Mouse (Mus musculus): Measurements from ENCODE around the gene Uba5.

Uba5 gene

GRCm38 (mm10) chr9:104062430-104063243 is at the start of gene Uba5:
TSS of gene Uba5 (minus strand) at chr9:104063134.
- in situ Hi-C loops (cut with MboI, MseI) = no loop called here

- in situ Hi-C loops (cut with MboI, MseI) = no loop called here
These were observed 46.2 kb upstream of the Uba5 start for GRCm38 (mm10) chr9:104109151-104109550.

GRCm38 (mm10) chr9:104108571-104109143 is 45.7 kb upstream of the Uba5 start:
- in situ Hi-C loops (cut with MboI, MseI) = no loop called here

- in situ Hi-C loops (cut with MboI, MseI) = no loop called here
These were observed 44.5 kb upstream of the Uba5 start for GRCm38 (mm10) chr9:104107482-104107881.

- in situ Hi-C loops (cut with MboI, MseI) = no loop called here
These were observed 44.0 kb upstream of the Uba5 start for GRCm38 (mm10) chr9:104106930-104107329.

GRCm38 (mm10) chr9:104104986-104105385 is 42.1 kb upstream of the Uba5 start:
- in situ Hi-C loops (cut with MboI, MseI) = no loop called here

GRCm38 (mm10) chr9:104102901-104103300 is 40.0 kb upstream of the Uba5 start:
- in situ Hi-C loops (cut with MboI, MseI) = no loop called here

GRCm38 (mm10) chr9:104102301-104102700 is 39.4 kb upstream of the Uba5 start:
- in situ Hi-C loops (cut with MboI, MseI) = no loop called here

GRCm38 (mm10) chr9:104101458-104101857 is 38.5 kb upstream of the Uba5 start:
- in situ Hi-C loops (cut with MboI, MseI) = no loop called here

GRCm38 (mm10) chr9:104100822-104101221 is 37.9 kb upstream of the Uba5 start:
- in situ Hi-C loops (cut with MboI, MseI) = no loop called here

- in situ Hi-C loops (cut with MboI, MseI) = no loop called here
These were observed 36.1 kb upstream of the Uba5 start for GRCm38 (mm10) chr9:104099060-104099459.

GRCm38 (mm10) chr9:104098256-104098655 is 35.3 kb upstream of the Uba5 start:
- in situ Hi-C loops (cut with MboI, MseI) = no loop called here

GRCm38 (mm10) chr9:104092945-104093344 is 30.0 kb upstream of the Uba5 start:
- in situ Hi-C loops (cut with MboI, MseI) = no loop called here

GRCm38 (mm10) chr9:104088555-104088954 is 25.6 kb upstream of the Uba5 start:
- in situ Hi-C loops (cut with MboI, MseI) = no loop called here

- in situ Hi-C loops (cut with MboI, MseI) = no loop called here
These were observed 22.9 kb upstream of the Uba5 start for GRCm38 (mm10) chr9:104085730-104086429.

GRCm38 (mm10) chr9:104080038-104080437 is 17.1 kb upstream of the Uba5 start:
- in situ Hi-C loops (cut with MboI, MseI) = no loop called here

GRCm38 (mm10) chr9:104079379-104079778 is 16.4 kb upstream of the Uba5 start:
- in situ Hi-C loops (cut with MboI, MseI) = no loop called here

GRCm38 (mm10) chr9:104078780-104079179 is 15.8 kb upstream of the Uba5 start:
- in situ Hi-C loops (cut with MboI, MseI) = no loop called here

GRCm38 (mm10) chr9:104075808-104076207 is 12.9 kb upstream of the Uba5 start:
- in situ Hi-C loops (cut with MboI, MseI) = no loop called here

GRCm38 (mm10) chr9:104070863-104071604 is 8.1 kb upstream of the Uba5 start:
- in situ Hi-C loops (cut with MboI, MseI) = no loop called here

GRCm38 (mm10) chr9:104070241-104070640 is 7.3 kb upstream of the Uba5 start:
- in situ Hi-C loops (cut with MboI, MseI) = no loop called here

- in situ Hi-C loops (cut with MboI, MseI) = no loop called here
These were observed 1.6 kb upstream of the Uba5 start for GRCm38 (mm10) chr9:104064571-104064970.

Measured in T-helper 1 cell (primary cell).